Mouse (Mus musculus): ENCODE results near the gene Bcam. TPM values are rescaled to one million over a fixed set of nuclear protein-coding genes. Genes with fewer than 3 reads are reported as not detected.

The Bcam gene
- total and polyA plus RNA-seq, 2 experiments from 2014 or later: 12.7 to 19.5 TPM

DNA sequence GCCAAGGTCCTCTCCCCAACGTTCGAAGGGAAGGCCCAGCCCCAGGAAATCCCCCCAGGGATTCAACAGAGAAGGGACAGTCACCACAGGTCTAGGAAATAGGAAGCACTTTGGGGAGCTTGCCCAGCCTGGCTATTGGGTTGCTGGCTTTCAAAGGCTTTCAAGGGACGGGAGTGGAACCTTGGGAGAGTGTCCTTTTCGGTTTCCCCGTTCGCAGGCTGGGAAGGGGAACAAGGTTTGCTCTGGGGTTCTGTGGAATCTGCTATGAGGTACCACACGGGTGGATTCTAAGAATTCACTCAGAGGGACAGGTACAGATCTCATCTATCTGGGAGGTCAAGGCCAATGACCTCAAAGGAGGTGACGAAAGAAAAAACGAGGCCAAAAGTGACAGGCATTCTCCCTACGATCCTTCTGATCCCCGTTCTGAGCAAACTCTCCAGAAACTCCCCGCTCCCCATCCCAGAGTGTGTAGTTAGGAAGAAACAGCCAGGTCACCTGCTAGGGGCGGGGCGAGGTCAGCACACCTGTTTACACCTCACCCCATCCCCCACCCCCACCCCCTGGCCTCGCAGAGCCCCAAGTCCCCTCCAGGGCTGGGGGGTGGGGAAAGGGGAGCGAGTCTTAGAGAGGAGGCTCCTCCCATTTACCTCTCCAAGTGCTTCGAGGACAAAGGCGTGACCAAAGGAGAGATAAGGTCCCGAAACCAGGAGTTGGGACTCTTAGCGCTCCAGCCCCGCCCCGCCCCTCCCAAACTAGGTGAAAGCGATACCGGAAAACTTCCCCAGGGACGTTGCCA lies 23.2 kb downstream of the Bcam start:
- no peak overlapping the region for H3K27ac ChIP-seq (ENCODE audit: low read depth, low read length)
- H3K36me3 ChIP-seq (ENCODE audit: insufficient read depth): peaks cover 10% of the 10 kb centered on the region
- H3K27me3 ChIP-seq (ENCODE audit: insufficient read depth, low read length): no peaks in the 10 kb centered on the region
- 12% methylated on average over 25 of the region's 25 CpGs for WGBS
- H3K4me3 ChIP-seq (ENCODE audit: low read depth, low read length): peak overlapping the region; percentile 75
- peaks cover 21% of the 10 kb centered on the region for H3K4me1 ChIP-seq (ENCODE audit: insufficient read depth)
- peak overlapping the region; percentile 85 for H3K4me2 ChIP-seq (ENCODE audit: low read depth)
- no peak for TF ChIP-seq CTCF (IDR thresholded peaks at IDR 0.05; ENCODE audit: low read depth)
- DNase-seq (no peak), ATAC-seq (no peak)
- peak overlapping the region; percentile 86 for H3K9ac ChIP-seq
- H3K9me3 ChIP-seq (ENCODE audit: low read length): no peaks in the 10 kb centered on the region

GRCm38 (mm10) chr7:19746426-19747201 lies 24.2 kb downstream of the Bcam start:
- no peak for ATAC-seq
- peak; percentile 19 for DNase-seq
- no peak overlapping the region for H3K4me3 ChIP-seq (ENCODE audit: low read depth, low read length)

GRCm38 (mm10) chr7:19745971-19746370 lies 24.8 kb downstream of the Bcam start:
- ATAC-seq (no peak), DNase-seq (no peak)
- Histone ChIP-seq H3K4me3 (ENCODE audit: low read depth, low read length) (no peak overlapping the region), H3K4me2 (ENCODE audit: low read depth) (no peak overlapping the region), H3K27ac (ENCODE audit: low read depth, low read length) (no peak overlapping the region), H3K9ac (no peak overlapping the region), H3K36me3 (ENCODE audit: insufficient read depth) (peaks cover 10% of the 10 kb centered on the region), H3K9me3 (ENCODE audit: low read length) (no peaks in the 10 kb centered on the region), H3K4me1 (ENCODE audit: insufficient read depth) (peaks cover 21% of the 10 kb centered on the region), H3K27me3 (ENCODE audit: insufficient read depth, low read length) (no peaks in the 10 kb centered on the region)
- TF ChIP-seq CTCF (IDR thresholded peaks at IDR 0.05; ENCODE audit: low read depth): no peak
- 85% methylated on average over 8 of the region's 10 CpGs for WGBS

More at GRCm38 (mm10) chr7:19746426-19747201, 24.2 kb downstream of the Bcam start:
- H3K27ac ChIP-seq (ENCODE audit: low read depth, low read length): no peak overlapping the region
- H3K9ac ChIP-seq: peak overlapping the region; percentile 86; the same call in 1 of the 2 replicates
- no peaks in the 10 kb centered on the region for H3K9me3 ChIP-seq (ENCODE audit: low read length)
- H3K4me1 ChIP-seq (ENCODE audit: insufficient read depth): peaks cover 21% of the 10 kb centered on the region
- H3K36me3 ChIP-seq (ENCODE audit: insufficient read depth): peaks cover 10% of the 10 kb centered on the region
- no peaks in the 10 kb centered on the region for H3K27me3 ChIP-seq (ENCODE audit: insufficient read depth, low read length)
- 46% methylated on average over 6 of the region's 6 CpGs for WGBS
- peak overlapping the region; percentile 85 for H3K4me2 ChIP-seq (ENCODE audit: low read depth)
- no peak for TF ChIP-seq CTCF (IDR thresholded peaks at IDR 0.05; ENCODE audit: low read depth)

- no peaks in the 10 kb centered on the region for H3K9me3 ChIP-seq (ENCODE audit: low read length)
- peaks cover 16% of the 10 kb centered on the region for H3K4me1 ChIP-seq (ENCODE audit: insufficient read depth)
- no peaks in the 10 kb centered on the region for H3K27me3 ChIP-seq (ENCODE audit: insufficient read depth, low read length)
- H3K9ac ChIP-seq: no peak overlapping the region
- no peak overlapping the region for H3K27ac ChIP-seq (ENCODE audit: low read depth, low read length)
- WGBS: 80% methylated on average over 14 of the region's 14 CpGs
- ATAC-seq: no peak
- no peak overlapping the region for H3K4me2 ChIP-seq (ENCODE audit: low read depth)
- no peak for DNase-seq
- H3K36me3 ChIP-seq (ENCODE audit: insufficient read depth): peaks cover 14% of the 10 kb centered on the region
- no peak overlapping the region for H3K4me3 ChIP-seq (ENCODE audit: low read depth, low read length)
- no peak for TF ChIP-seq CTCF (IDR thresholded peaks at IDR 0.05; ENCODE audit: low read depth)
Measured at GRCm38 (mm10) chr7:19744590-19745385, 26.0 kb downstream of the Bcam start.

GRCm38 (mm10) chr7:19743791-19744190 lies 27.0 kb downstream of the Bcam start:
- Histone ChIP-seq H3K36me3 (ENCODE audit: insufficient read depth) (peaks cover 14% of the 10 kb centered on the region), H3K4me1 (ENCODE audit: insufficient read depth) (peaks cover 16% of the 10 kb centered on the region), H3K27ac (ENCODE audit: low read depth, low read length) (no peak overlapping the region), H3K4me3 (ENCODE audit: low read depth, low read length) (no peak overlapping the region), H3K4me2 (ENCODE audit: low read depth) (no peak overlapping the region), H3K9me3 (ENCODE audit: low read length) (no peaks in the 10 kb centered on the region), H3K9ac (no peak overlapping the region), H3K27me3 (ENCODE audit: insufficient read depth, low read length) (no peaks in the 10 kb centered on the region)
- TF ChIP-seq CTCF (IDR thresholded peaks at IDR 0.05; ENCODE audit: low read depth): no peak
- WGBS: 86% methylated on average over 6 of the region's 6 CpGs
- ATAC-seq (no peak), DNase-seq (no peak)

DNA sequence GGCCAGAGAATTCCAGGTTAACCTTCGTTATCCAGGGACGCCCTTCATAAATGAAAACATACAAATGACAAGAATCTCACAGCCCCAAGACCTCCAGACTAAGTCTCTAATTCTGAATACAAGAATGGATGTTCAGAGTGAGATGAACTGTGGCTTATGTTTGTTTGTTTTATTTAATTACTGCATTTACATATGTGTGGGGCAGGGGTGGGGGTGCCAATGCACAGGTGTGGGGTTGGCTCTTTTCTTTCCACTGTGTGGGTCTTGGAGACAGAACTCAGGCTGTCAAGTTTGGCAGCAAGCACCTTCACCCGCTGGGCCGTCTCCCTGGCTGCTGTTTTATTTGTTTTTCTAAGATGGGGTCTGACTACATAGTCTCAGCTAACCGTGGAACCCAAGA lies 28.3 kb downstream of the Bcam start:
- Histone ChIP-seq H3K27me3 (ENCODE audit: insufficient read depth, low read length) (no peaks in the 10 kb centered on the region), H3K9ac (no peak overlapping the region), H3K36me3 (ENCODE audit: insufficient read depth) (peaks cover 23% of the 10 kb centered on the region), H3K4me1 (ENCODE audit: insufficient read depth) (0 out of 2 replicates have a peak, but pooled peaks cover 5% of the 10 kb centered on the region), H3K27ac (ENCODE audit: low read depth, low read length) (no peak overlapping the region), H3K9me3 (ENCODE audit: low read length) (no peaks in the 10 kb centered on the region), H3K4me3 (ENCODE audit: low read depth, low read length) (no peak overlapping the region), H3K4me2 (ENCODE audit: low read depth) (no peak overlapping the region)
- WGBS: 72% methylated on average over 5 of the region's 5 CpGs
- no peak for DNase-seq
- ATAC-seq: no peak
- TF ChIP-seq CTCF (IDR thresholded peaks at IDR 0.05; ENCODE audit: low read depth): no peak
